Mouse (Mus musculus): ENCODE data around the gene Krt76. TPM values are rescaled to one million over a fixed set of nuclear protein-coding genes. Genes with fewer than 3 reads are reported as not detected.
A peak's percentile ranks its signal among the peaks of the same experiment; 100 is the strongest.

Gene Krt76
- polyA plus RNA-seq, 1 experiment from 2014 or later, result not detected

- no peak overlapping the region for H3K9ac ChIP-seq
- no peak overlapping the region for H3K4me3 ChIP-seq
- ATAC-seq (ENCODE audit: insufficient number of reproducible peaks, low FRiP score), result no peak
- no peak overlapping the region for H3K27ac ChIP-seq (ENCODE audit: poor library complexity, severe bottlenecking)
- H3K4me2 ChIP-seq, result no peak overlapping the region
- 61% methylated on average over 2 of the region's 2 CpGs for WGBS
- H3K27me3 ChIP-seq (replicated peaks), result no peaks in the 10 kb centered on the region; the same call in 1 of the 2 replicates
- no peaks in the 10 kb centered on the region for H3K36me3 ChIP-seq
- H3K9me3 ChIP-seq (replicated peaks), result no peaks in the 10 kb centered on the region
- H3K4me1 ChIP-seq (replicated peaks), result no peaks in the 10 kb centered on the region
Measured at GRCm38 (mm10) chr15:101916072-101916471, 23.4 kb upstream of the Krt76 start.

- Histone ChIP-seq H3K27me3 (replicated peaks) (peaks cover 8% of the 10 kb centered on the region; the same call in 1 of the 2 replicates), H3K36me3 (no peaks in the 10 kb centered on the region), H3K9ac (no peak overlapping the region), H3K9me3 (replicated peaks) (peaks cover 6% of the 10 kb centered on the region; the same call in 1 of the 2 replicates), H3K4me2 (no peak overlapping the region), H3K27ac (ENCODE audit: poor library complexity, severe bottlenecking) (no peak overlapping the region), H3K4me3 (no peak overlapping the region), H3K4me1 (replicated peaks) (no peaks in the 10 kb centered on the region)
- 81% methylated on average over 5 of the region's 5 CpGs for WGBS
- ATAC-seq (ENCODE audit: insufficient number of reproducible peaks, low FRiP score), result no peak
Measured at GRCm38 (mm10) chr15:101904849-101905248, 12.1 kb upstream of the Krt76 start.

DNA sequence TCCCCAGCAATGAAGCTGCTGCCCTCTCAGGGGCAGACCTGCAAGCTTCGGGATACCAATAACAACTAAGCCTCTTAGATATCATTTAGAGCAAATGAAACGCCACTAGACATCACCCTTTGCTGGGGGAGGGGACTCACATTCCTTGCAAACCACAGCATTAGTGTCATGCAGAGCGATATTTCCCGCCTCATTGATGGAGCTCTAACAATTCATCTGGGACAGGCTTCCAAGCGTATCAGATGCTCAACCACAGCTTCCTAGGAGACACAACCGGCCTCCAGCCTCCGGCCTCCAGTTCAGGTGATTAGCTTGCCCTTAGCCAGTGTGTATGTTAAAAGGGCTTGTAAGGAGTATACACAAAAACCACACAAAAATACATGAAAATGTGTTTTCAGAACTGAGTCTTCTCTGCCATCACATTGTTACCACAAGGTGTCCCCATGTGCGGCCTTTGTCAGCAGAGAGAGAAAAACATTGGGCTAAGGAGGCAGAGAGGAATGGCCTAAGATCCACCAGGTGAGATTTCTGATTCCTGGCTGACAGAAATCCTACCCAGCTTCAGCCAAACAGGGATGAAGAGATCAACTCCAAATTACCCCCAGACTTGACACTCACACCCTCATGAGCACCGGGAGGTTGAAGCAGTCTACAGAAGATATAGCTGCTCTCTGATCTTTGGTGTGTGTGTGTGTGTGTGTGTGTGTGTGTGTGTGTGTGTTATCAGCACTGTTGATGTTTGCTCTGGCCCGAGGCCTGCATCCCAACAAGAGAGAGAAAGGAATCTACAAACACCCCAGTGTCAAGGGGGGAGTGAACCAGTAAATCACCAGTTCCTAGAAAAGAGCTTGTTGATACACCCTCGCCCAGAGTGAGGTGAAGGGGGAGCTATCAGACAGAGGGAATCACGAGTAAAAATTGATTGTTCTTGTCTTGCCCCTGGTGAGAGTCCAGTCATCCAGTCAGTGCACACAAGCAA is 9.7 kb upstream of the Krt76 start:
- no peak overlapping the region for H3K27ac ChIP-seq (ENCODE audit: poor library complexity, severe bottlenecking)
- H3K27me3 ChIP-seq (replicated peaks), result no peaks in the 10 kb centered on the region
- WGBS, result 50% methylated on average over 12 of the region's 12 CpGs
- no peaks in the 10 kb centered on the region for H3K9me3 ChIP-seq (replicated peaks)
- H3K4me1 ChIP-seq (replicated peaks), result no peaks in the 10 kb centered on the region
- no peak for ATAC-seq (ENCODE audit: insufficient number of reproducible peaks, low FRiP score)
- no peak overlapping the region for H3K4me2 ChIP-seq
- no peak overlapping the region for H3K4me3 ChIP-seq
- H3K36me3 ChIP-seq, result no peaks in the 10 kb centered on the region
- no peak overlapping the region for H3K9ac ChIP-seq

DNA sequence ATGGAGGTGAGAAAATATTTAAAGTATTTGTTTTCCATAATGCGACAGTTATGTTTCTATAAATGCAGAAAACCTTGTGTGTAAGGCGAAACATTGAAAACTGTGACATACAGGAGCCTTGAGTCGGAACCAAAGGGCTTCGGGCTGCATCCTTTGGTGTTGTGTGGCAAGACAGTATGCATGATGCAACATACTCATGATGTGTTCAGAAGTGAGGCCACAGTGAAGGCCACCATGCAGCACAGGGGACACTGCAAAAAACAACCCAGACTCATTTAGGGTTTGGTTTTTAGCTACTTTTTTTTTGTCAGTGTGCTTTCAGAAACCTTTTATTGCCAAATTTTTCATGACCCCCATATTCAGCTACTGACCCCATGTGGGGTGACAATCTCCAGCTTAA is 2.5 kb upstream of the Krt76 start:
- Histone ChIP-seq H3K27ac (ENCODE audit: poor library complexity, severe bottlenecking) (no peak overlapping the region), H3K4me1 (replicated peaks) (no peaks in the 10 kb centered on the region), H3K4me2 (no peak overlapping the region), H3K27me3 (replicated peaks) (peaks cover 18% of the 10 kb centered on the region; the same call in 1 of the 2 replicates), H3K36me3 (no peaks in the 10 kb centered on the region), H3K9ac (no peak overlapping the region), H3K4me3 (no peak overlapping the region), H3K9me3 (replicated peaks) (no peaks in the 10 kb centered on the region)
- 77% methylated on average over 4 of the region's 4 CpGs for whole genome bisulfite sequencing
- no peak for ATAC-seq (ENCODE audit: insufficient number of reproducible peaks, low FRiP score)

DNA sequence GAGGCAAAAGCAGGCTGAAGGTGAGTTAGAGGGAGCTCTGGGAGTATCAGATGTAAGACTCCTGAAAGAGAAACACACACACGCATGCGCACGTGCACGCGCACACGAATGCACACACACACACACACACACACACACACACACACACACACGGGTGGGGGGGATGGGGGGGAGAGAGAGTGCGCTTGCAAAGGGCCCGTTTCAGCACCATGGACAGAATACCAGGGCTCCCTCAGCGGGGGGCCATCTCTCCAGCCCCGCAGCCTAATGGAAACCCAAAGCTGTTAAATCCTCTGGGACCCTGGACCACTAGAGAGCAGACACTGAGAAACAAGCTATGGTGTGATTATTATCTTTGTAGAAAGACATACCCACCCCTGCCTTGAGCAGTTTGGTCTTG is 12.9 kb downstream of the Krt76 start:
- H3K4me1 ChIP-seq (replicated peaks), result peaks cover 5% of the 10 kb centered on the region; the same call in 1 of the 2 replicates
- peaks cover 50% of the 10 kb centered on the region for H3K27me3 ChIP-seq (replicated peaks)
- no peak overlapping the region for H3K9ac ChIP-seq
- H3K4me3 ChIP-seq, result no peak overlapping the region
- WGBS, result 28% methylated on average over 11 of the region's 11 CpGs
- no peaks in the 10 kb centered on the region for H3K36me3 ChIP-seq
- H3K9me3 ChIP-seq (replicated peaks), result no peaks in the 10 kb centered on the region
- no peak for ATAC-seq (ENCODE audit: insufficient number of reproducible peaks, low FRiP score)
- no peak overlapping the region for H3K4me2 ChIP-seq
- no peak overlapping the region for H3K27ac ChIP-seq (ENCODE audit: poor library complexity, severe bottlenecking)

DNA sequence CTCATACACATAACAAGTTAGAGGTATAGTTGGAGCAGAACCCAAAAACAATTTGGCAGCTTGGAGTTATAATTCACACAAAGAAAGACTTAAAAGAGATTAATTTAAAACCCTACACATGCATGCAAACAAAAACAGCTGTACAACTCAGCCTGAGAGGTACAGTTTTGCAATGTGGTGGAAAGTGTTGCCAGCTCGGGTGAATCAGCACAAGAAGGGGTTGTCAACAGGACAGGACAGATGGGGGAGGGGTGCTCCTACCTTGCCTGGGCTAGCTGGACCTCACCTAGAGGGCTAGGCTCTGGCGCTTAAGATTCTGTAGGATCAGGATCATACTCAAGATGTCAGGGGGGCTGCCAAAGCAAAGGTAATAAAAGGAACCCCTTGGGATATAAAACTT is 14.7 kb downstream of the Krt76 start:
- peaks cover 42% of the 10 kb centered on the region for H3K27me3 ChIP-seq (replicated peaks)
- ATAC-seq (ENCODE audit: insufficient number of reproducible peaks, low FRiP score), result no peak
- no peaks in the 10 kb centered on the region for H3K9me3 ChIP-seq (replicated peaks)
- H3K4me1 ChIP-seq (replicated peaks), result peaks cover 5% of the 10 kb centered on the region; the same call in 1 of the 2 replicates
- no peak overlapping the region for H3K4me2 ChIP-seq
- H3K9ac ChIP-seq, result no peak overlapping the region
- WGBS, result 48% methylated on average over 2 of the region's 2 CpGs
- H3K36me3 ChIP-seq, result no peaks in the 10 kb centered on the region
- H3K4me3 ChIP-seq, result no peak overlapping the region
- H3K27ac ChIP-seq (ENCODE audit: poor library complexity, severe bottlenecking), result no peak overlapping the region

- no peak for ATAC-seq (ENCODE audit: insufficient number of reproducible peaks, low FRiP score)
Measured at GRCm38 (mm10) chr15:101874383-101874782, 18.3 kb downstream of the Krt76 start.

DNA sequence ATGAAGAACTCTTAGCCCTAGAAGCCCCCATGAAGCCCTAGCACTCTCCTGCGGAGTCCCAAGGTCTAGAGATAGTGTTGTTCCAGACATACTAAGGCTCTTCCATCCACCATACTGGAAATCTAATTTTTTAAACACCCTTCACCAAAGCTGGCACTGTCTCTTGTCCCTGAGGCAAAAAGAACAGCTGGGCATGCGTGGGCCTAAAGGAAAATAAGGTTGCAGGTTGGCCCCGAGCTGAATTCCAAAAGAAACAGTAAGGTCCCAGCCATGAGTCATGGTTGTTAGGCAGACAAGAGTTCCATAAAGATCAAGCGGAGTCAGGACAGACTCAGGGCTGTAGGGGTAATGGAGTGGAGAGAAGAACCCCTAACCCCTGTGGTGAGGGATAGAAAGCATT is 19.5 kb downstream of the Krt76 start:
- 70% methylated on average over 4 of the region's 4 CpGs for WGBS
- Histone ChIP-seq H3K27ac (ENCODE audit: poor library complexity, severe bottlenecking) (no peak overlapping the region), H3K27me3 (replicated peaks) (peaks cover 46% of the 10 kb centered on the region), H3K4me3 (no peak overlapping the region), H3K9me3 (replicated peaks) (no peaks in the 10 kb centered on the region), H3K9ac (no peak overlapping the region), H3K4me1 (replicated peaks) (peaks cover 5% of the 10 kb centered on the region; the same call in 1 of the 2 replicates), H3K36me3 (no peaks in the 10 kb centered on the region), H3K4me2 (no peak overlapping the region)
- ATAC-seq (ENCODE audit: insufficient number of reproducible peaks, low FRiP score), result no peak

More at GRCm38 (mm10) chr15:101874383-101874782, 18.3 kb downstream of the Krt76 start:
- H3K9ac ChIP-seq, result no peak overlapping the region
- no peak overlapping the region for H3K4me3 ChIP-seq
- H3K4me1 ChIP-seq (replicated peaks), result peaks cover 5% of the 10 kb centered on the region; the same call in 1 of the 2 replicates
- H3K27me3 ChIP-seq (replicated peaks), result peaks cover 41% of the 10 kb centered on the region
- no peaks in the 10 kb centered on the region for H3K36me3 ChIP-seq
- no peak overlapping the region for H3K27ac ChIP-seq (ENCODE audit: poor library complexity, severe bottlenecking)
- 78% methylated on average over 1 of the region's 1 CpGs for WGBS
- no peaks in the 10 kb centered on the region for H3K9me3 ChIP-seq (replicated peaks)
- H3K4me2 ChIP-seq, result no peak overlapping the region

GRCm38 (mm10) chr15:101869431-101869830 is 23.3 kb downstream of the Krt76 start, which contains the start of gene Krt77:
Gene Krt77, minus strand, starts transcription at chr15:101869705.
- Histone ChIP-seq H3K4me2 (no peak within 1 kb of the TSS), H3K36me3 (no peaks in the 10 kb centered on the region), H3K4me1 (replicated peaks) (no peaks in the 10 kb centered on the region), H3K27me3 (replicated peaks) (peaks cover 40% of the 10 kb centered on the region), H3K4me3 (no peak within 1 kb of the TSS), H3K27ac (ENCODE audit: poor library complexity, severe bottlenecking) (no peak within 1 kb of the TSS), H3K9ac (no peak within 1 kb of the TSS), H3K9me3 (replicated peaks) (no peaks in the 10 kb centered on the region)
- no peak for ATAC-seq (ENCODE audit: insufficient number of reproducible peaks, low FRiP score)
- 35% methylated on average over 6 of the region's 6 CpGs for WGBS

GRCm38 (mm10) chr15:101866754-101867153 is 26.0 kb downstream of the Krt76 start:
- no peak overlapping the region for H3K4me3 ChIP-seq
- 52% methylated on average over 7 of the region's 7 CpGs for WGBS
- H3K9ac ChIP-seq, result no peak overlapping the region
- H3K4me1 ChIP-seq (replicated peaks), result no peaks in the 10 kb centered on the region
- no peak for ATAC-seq (ENCODE audit: insufficient number of reproducible peaks, low FRiP score)
- H3K4me2 ChIP-seq, result no peak overlapping the region
- no peaks in the 10 kb centered on the region for H3K36me3 ChIP-seq
- peaks cover 41% of the 10 kb centered on the region for H3K27me3 ChIP-seq (replicated peaks)
- H3K27ac ChIP-seq (ENCODE audit: poor library complexity, severe bottlenecking), result no peak overlapping the region
- H3K9me3 ChIP-seq (replicated peaks), result no peaks in the 10 kb centered on the region

GRCm38 (mm10) chr15:101860421-101861130 is 32.1 kb downstream of the Krt76 start:
- Histone ChIP-seq H3K4me3 (no peak overlapping the region), H3K4me2 (peak overlapping the region; percentile 94), H3K4me1 (replicated peaks) (peaks cover 11% of the 10 kb centered on the region), H3K27me3 (replicated peaks) (peaks cover 58% of the 10 kb centered on the region), H3K9ac (no peak overlapping the region), H3K36me3 (no peaks in the 10 kb centered on the region), H3K9me3 (replicated peaks) (no peaks in the 10 kb centered on the region), H3K27ac (ENCODE audit: poor library complexity, severe bottlenecking) (no peak overlapping the region)
- WGBS, result 48% methylated on average over 13 of the region's 13 CpGs
- ATAC-seq (ENCODE audit: insufficient number of reproducible peaks, low FRiP score), result no peak
